Mouse (Mus musculus): ENCODE results near the gene Cyp2e1.

- no peak for TF ChIP-seq GATA1 (IDR thresholded peaks at IDR 0.05; ENCODE audit: low read length)
- TF ChIP-seq TAL1 (IDR thresholded peaks at IDR 0.05; ENCODE audit: low read length), result no peak
These were observed 7.2 kb upstream of the Cyp2e1 start for GRCm38 (mm10) chr7:140756151-140756854.
